Mouse (Mus musculus) right cerebral cortex, postnatal 25 days (tissue): Measurements from ENCODE around the gene Pik3ip1.

Source experiments
- DNase-seq: peaks from one replicate; pipeline ENCODE4 v3.0.0; 2022

Gene Pik3ip1

GRCm38 (mm10) chr11:3337961-3338360 is 7.8 kb downstream of the Pik3ip1 start:
- DNase-seq = no peak

DNA sequence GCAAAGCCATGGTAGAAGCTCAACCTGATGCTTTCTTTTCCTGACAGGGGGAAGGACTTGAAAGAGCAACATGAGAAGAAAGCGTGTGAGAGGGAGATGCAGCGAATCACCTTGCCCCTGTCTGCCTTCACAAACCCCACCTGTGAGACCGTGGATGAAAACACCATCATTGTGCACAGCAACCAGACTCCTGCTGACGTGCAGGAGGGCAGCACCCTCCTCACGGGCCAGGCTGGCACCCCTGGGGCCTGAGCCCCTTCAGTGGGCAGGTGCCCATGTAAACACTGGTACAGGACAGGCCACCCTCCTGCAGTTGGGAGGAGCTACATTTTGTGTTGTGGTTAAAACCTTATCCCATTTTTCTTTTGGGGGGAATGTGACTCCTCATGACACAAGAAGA is 11.3 kb downstream of the Pik3ip1 start:
- no peak for DNase-seq

GRCm38 (mm10) chr11:3344916-3345315 is 14.7 kb downstream of the Pik3ip1 start:
- DNase-seq = no peak

DNA sequence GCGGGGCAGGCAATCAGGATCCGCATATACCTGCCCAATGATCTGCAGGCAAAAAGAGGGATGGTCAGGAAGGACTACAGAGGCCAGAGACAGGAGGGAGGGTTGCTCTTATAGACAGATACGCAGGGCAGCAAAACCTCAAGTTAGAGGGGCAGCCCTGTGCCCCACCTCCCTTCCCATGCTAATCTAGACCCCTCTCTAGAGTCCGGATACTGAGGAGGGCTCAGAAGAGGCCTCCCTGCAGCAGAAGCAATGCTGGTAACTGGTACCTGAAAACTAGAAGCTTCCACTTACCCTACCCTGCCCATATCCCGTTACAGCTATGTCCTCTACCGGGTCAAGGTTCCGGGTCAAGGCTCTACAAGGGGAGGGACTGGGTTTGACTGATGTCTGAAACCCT is 16.1 kb downstream of the Pik3ip1 start:
- no peak for DNase-seq

DNA sequence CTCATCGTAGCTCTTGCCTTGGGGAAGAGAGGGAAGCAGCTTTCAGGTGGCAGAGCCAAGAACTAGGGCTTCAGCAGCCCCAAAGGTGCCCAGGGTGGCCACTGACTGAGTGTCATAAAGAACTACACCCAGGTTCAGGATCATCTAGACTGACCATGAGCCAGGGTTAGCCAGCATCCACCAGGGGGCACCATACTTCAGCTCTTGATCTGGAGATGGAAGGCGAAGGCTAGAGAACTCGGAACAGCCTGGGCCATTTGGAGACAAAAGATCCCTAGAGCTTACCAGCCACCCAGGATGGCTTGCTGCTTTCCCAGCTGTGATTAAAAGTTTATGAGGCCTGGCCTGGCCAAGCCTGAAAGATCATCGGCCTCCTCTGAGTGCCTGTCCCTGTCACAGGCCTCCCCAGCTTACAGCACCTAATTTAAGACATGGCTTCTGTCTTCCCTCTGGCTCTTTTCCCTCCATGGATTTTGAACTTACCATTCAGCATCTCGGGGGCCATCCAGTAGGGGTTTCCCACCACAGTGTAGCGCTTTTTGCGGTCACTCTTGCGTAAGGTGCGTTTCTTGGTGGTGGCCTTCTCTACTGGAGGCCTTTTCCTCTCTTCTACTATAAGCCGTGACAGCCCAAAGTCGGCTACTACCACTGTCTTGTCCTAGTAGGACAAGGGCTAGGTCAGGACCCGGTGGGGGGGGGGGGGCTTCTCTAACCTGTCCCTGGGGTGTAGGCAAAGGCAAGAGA is 17.1 kb downstream of the Pik3ip1 start:
- peak; percentile 72 for DNase-seq

- DNase-seq = no peak
Observed at GRCm38 (mm10) chr11:3347835-3348195, 17.6 kb downstream of the Pik3ip1 start.

- DNase-seq = no peak
Observed at GRCm38 (mm10) chr11:3348576-3349342, 18.6 kb downstream of the Pik3ip1 start.

GRCm38 (mm10) chr11:3349343-3349695 is 19.1 kb downstream of the Pik3ip1 start:
- DNase-seq = no peak

DNA sequence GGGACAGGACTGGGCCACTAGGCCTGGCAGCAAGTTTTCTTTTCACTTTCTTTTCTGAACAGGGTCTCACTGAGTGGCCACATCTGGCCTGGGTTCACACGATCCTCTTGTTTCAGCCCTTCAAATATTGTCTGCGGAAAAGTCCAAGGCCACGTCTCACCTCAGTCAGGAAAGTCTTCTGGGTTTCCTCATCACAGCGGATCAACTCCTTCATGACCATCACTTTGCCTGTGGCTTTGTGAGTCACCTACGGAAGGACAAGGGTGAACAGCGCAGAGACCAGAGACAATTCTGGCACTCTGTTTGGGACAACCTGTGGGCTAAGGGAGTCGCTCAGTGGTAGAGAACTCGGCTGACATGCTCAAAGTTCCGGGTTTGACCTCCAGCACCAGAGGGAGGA is 21.9 kb downstream of the Pik3ip1 start:
- DNase-seq = no peak

- no peak for DNase-seq
Observed at GRCm38 (mm10) chr11:3352990-3353585, 22.9 kb downstream of the Pik3ip1 start.

GRCm38 (mm10) chr11:3362854-3363253 is 32.7 kb downstream of the Pik3ip1 start:
- DNase-seq = no peak

DNA sequence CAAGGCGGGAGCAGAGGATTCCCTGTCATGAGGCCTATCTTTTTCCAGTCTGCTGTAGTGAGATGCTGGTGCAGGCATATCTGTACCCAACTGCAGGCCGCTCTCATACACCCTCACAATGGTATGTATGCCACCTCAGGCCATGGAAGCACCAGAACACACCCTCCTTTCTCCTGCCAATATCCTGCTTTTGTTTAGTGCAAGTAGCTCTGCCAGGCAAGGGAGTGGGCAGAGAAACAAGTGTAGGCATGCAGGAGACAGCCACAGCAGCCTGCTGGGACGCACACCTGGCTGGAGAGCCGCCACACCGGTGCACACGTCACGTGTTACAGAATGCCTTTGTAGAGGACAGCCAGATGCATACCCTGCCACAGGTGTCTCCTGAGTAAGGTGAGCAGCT is 36.2 kb downstream of the Pik3ip1 start:
- no peak for DNase-seq

DNA sequence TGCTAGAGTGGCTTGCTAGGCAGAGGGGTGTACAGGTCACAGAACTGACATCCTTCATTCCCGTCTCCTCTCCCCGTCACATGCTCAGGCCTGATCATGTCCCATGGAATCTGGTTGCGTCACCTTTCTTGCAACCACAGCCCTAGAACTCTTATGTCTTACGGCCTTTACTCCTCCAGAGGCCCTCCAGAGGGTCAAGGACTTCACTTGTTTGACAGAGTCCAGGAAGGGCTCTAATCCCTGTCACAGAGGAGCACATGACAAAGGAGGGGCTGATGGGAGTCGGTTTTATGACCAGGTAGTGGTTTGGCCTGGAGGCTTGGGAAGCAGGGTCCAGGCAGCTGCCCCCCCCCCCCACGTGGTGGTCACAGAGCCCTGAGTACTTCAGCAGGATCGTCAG is 38.8 kb downstream of the Pik3ip1 start:
- no peak for DNase-seq

DNA sequence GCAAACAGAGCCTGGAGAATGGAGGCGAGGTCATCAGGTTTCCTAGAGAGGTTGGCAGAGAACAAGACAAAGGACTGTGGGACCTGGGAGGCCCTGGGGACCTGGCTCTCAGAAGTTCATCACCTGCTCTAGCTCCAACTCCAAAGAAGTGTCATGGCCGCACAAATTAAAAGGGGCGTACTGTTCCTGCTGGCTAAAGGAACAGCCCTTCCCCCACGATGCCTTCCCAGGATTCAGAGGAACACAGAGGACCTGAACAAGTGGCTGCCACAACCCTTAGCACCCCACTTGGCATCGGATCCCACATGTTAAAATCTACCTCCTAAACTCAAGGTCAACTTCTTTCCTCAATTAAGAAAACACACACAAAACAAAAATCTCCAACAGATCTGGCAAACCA is 39.2 kb downstream of the Pik3ip1 start:
- no peak for DNase-seq

- no peak for DNase-seq
Observed at GRCm38 (mm10) chr11:3370162-3370561, 40.0 kb downstream of the Pik3ip1 start.

- DNase-seq = peak; percentile 85
Observed at GRCm38 (mm10) chr11:3370928-3371598, 40.9 kb downstream of the Pik3ip1 start.

DNA sequence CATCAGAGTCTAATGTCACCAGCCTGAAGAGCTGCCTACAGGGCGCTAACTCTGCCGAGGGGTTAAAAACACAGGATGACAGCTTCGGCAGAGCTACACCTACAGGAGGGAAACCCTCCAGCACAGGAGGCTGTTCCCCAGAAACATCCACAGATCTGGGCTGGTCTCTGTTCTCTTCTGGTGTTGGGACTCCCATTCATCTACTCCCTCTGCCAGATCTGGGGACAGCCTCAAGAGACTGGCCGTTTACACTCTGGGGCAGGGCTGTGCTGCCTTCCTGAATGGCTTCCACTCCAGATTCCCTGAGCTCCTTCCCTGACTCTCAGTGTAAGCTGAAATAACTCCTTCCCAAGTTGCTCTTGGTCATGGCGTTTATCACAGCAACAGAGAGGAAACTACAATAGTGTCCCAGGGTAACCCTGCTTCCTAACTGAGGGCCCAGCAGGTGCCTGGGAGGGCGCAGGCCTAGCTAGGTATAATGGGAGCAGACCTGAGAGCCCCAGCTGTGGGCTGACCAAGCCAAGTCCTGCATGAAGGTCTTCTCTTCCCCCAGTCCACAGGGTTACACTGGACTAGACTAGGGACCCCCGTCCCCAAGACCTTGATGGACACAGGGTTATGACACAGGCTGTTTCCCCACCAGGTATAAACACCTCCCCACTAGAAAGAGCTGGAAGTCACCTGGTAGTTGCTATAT is 41.5 kb downstream of the Pik3ip1 start:
- no peak for DNase-seq

- no peak for DNase-seq
Observed at GRCm38 (mm10) chr11:3373591-3374292, 43.5 kb downstream of the Pik3ip1 start.

- DNase-seq = no peak
Observed at GRCm38 (mm10) chr11:3374293-3374645, 44.1 kb downstream of the Pik3ip1 start.

- no peak for DNase-seq
Observed at GRCm38 (mm10) chr11:3374741-3375140, 44.5 kb downstream of the Pik3ip1 start.

DNA sequence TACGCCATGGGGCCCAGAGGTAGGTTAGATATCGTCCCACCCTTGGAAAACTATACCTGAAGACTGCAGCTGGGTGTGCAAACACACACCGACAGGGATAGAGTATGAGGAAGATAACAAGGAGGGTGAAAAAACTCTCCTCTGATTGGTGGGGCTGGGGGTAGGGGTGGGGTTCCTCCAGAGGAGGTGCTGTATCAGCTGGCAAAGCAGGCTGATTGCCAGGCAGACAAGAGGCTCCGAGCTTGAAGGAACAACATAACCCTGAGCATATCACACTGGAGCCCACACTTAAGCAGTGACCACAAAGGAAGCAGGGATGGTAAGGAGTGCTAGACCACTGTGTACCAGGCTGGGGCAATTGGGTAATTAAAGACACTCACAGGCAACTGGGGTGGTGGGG is 49.2 kb downstream of the Pik3ip1 start:
- DNase-seq = no peak

- DNase-seq = no peak
Observed at GRCm38 (mm10) chr11:3381148-3381814, 51.1 kb downstream of the Pik3ip1 start.
